Mouse (Mus musculus) midbrain, embryonic 13.5 days (tissue): ENCODE measurements around the gene Phb. TPM values are rescaled to one million over a fixed set of nuclear protein-coding genes. Genes with fewer than 3 reads are reported as not detected.

Experiments
- ATAC-seq: fragments of 200-750 bp; cut with Nextera tagmentation; 2 replicates; pipeline ENCODE4 v1.8.0; 2017; ENCODE audit warnings: mild to moderate bottlenecking, moderate TSS enrichment, moderate library complexity
- H3K27ac ChIP-seq: fragments of 300-500 bp; sonication (generic); 2 replicates; pipeline ENCODE4 v1.5.1; 2015; ENCODE audit warnings: inconsistent platforms, mild to moderate bottlenecking, moderate library complexity
- H3K27me3 ChIP-seq: fragments of 300-500 bp; sonication (generic); 2 replicates; pipeline ENCODE4 v1.6.1; 2015; ENCODE audit warnings: mild to moderate bottlenecking, inconsistent platforms
- H3K36me3 ChIP-seq: fragments of 300-500 bp; sonication (generic); 2 replicates; pipeline ENCODE4 v1.6.1; 2015; ENCODE audit warnings: mild to moderate bottlenecking, inconsistent platforms
- H3K4me1 ChIP-seq: fragments of 300-500 bp; sonication (generic); replicated peaks from 2 replicates; pipeline ENCODE4 v1.6.1; 2015; ENCODE audit warnings: inconsistent platforms
- H3K4me2 ChIP-seq: fragments of 300-500 bp; sonication (generic); replicated peaks from 2 replicates; pipeline ENCODE4 v1.6.1; 2015; ENCODE audit warnings: moderate library complexity, mild to moderate bottlenecking, inconsistent platforms
- H3K4me3 ChIP-seq: fragments of 300-500 bp; sonication (generic); replicated peaks from 2 replicates; pipeline ENCODE4 v1.5.1; 2015; ENCODE audit warnings: mild to moderate bottlenecking, inconsistent platforms
- H3K9ac ChIP-seq: fragments of 300-500 bp; sonication (generic); replicated peaks from 2 replicates; pipeline ENCODE4 v1.6.1; 2015; ENCODE audit warnings: mild to moderate bottlenecking, inconsistent platforms
- H3K9me3 ChIP-seq: fragments of 300-500 bp; sonication (generic); 2 replicates; pipeline ENCODE4 v1.6.1; 2016; ENCODE audit warnings: mild to moderate bottlenecking, inconsistent platforms
- WGBS: fragments of 180-500 bp; shearing (Covaris S2); methylation state at CpG from one replicate; pipeline ENCODE4 v1.1.7; 2015; 5-methylcytosine and 5-hydroxymethylcytosine counted together
- polyA plus RNA-seq: library from polyadenylated mRNA; unstranded; fragments of >200 nt; fragmentation: Nextera tagmentation; extraction: Ambion mirVana; gene quantifications from 2 replicates; pipeline ENCODE4 v1.2.1, GENCODE M21; 2015

Phb gene
- polyA plus RNA-seq, 1 experiment from 2014 or later, result 168 TPM

DNA sequence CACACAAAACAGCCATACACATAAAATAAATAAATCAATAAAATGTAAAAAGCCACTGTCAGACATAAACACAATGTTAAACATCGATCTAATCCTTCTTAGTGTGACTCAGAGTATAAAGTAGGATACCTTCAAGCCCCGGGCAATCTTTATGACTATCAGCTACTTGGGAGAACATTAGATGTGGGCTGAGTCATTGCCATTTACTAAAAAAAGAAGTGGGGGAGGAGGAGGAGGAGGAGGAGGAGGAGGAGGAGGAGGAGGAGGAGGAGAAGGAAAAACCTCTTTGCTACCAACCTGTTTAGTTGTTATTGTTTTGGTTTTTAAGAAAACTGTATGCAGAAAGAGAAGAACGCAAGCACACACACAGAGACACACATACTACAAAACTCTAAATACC lies 22.8 kb downstream of the Phb start:
- H3K9me3 ChIP-seq, result no peaks in the 10 kb centered on the region
- no peaks in the 10 kb centered on the region for H3K36me3 ChIP-seq
- no peaks in the 10 kb centered on the region for H3K27me3 ChIP-seq
- H3K4me1 ChIP-seq, result no peaks in the 10 kb centered on the region
- H3K4me3 ChIP-seq, result no peak overlapping the region
- no peak for ATAC-seq
- no peak overlapping the region for H3K27ac ChIP-seq
- no peak overlapping the region for H3K4me2 ChIP-seq
- no peak overlapping the region for H3K9ac ChIP-seq
- 90% methylated on average over 3 of the region's 3 CpGs for WGBS

DNA sequence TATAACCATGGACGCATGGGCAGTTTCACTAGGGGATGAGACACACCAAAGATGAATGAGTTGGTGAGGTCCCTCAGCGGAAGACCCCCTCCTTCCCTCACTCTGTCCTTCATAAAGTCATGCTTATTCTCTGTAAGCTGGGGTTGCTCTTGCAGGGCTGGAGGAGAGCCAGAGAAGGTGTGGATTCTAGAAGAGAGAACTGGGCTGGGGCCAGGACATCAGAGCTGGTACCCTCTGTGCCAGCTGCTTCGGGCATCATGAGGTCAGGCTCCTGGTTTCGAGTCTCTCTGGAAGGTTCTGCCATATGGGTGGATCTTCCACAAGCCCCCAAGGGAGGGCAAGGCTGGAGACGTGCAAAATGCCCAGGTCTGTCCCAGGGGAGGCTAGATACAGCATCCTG lies 31.8 kb downstream of the Phb start:
- H3K9me3 ChIP-seq, result no peaks in the 10 kb centered on the region
- no peaks in the 10 kb centered on the region for H3K27me3 ChIP-seq
- no peak overlapping the region for H3K4me3 ChIP-seq
- H3K36me3 ChIP-seq, result no peaks in the 10 kb centered on the region
- H3K9ac ChIP-seq, result no peak overlapping the region
- 82% methylated on average over 5 of the region's 5 CpGs for WGBS
- H3K27ac ChIP-seq, result no peak overlapping the region
- H3K4me2 ChIP-seq, result no peak overlapping the region
- ATAC-seq, result no peak
- H3K4me1 ChIP-seq, result no peaks in the 10 kb centered on the region

GRCm38 (mm10) chr11:95700778-95701739 lies 34.3 kb downstream of the Phb start:
- WGBS, result 94% methylated on average over 13 of the region's 13 CpGs
- no peaks in the 10 kb centered on the region for H3K9me3 ChIP-seq
- no peaks in the 10 kb centered on the region for H3K36me3 ChIP-seq
- no peak overlapping the region for H3K4me3 ChIP-seq
- no peak overlapping the region for H3K4me2 ChIP-seq
- ATAC-seq, result no peak
- no peak overlapping the region for H3K27ac ChIP-seq
- H3K27me3 ChIP-seq, result no peaks in the 10 kb centered on the region
- no peaks in the 10 kb centered on the region for H3K4me1 ChIP-seq
- H3K9ac ChIP-seq, result no peak overlapping the region

DNA sequence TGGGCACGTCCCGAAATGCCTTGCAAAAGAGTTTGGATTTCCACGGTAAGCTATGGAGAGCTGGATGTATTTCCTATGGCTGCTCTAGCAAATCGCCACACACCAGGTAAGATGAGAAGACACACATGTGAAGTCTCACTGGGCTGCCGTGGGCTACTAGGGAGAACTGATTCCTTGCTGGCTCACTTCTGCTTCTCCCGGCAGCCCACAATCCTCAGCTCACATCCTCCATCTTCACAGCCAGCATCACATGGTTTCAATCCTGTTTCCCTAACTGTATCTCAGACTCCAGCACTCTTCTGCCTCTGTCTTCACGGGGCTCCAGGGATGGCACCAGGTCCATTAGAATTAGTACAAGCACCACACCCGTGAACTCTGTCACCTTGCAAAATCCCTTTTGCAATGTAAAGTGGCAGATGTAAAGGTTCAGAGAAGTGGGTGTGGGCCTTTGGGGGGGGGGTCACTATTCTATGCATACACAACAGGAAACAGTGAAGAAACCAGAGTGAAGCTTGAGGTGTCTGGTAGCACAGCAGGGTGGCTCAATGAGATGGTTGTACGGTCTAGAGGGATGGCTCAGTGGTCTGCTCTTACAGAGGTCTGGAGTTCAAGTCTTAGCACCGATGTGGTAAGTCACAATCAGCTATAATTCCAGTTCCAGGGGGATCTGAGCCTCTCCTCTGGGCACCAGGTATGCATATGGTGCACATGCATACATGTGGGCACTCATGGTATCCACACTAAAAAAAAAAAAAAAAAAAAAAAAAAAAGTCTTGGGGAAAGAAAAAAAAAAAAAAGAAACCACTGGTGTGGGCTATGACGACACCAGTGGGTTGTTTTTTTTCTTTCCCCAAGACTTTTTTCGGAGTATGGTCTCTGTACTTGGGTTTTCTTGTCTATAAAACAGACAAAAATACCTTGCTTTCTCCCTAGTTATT lies 37.5 kb downstream of the Phb start:
- Histone ChIP-seq H3K36me3 (no peaks in the 10 kb centered on the region), H3K9ac (no peak overlapping the region), H3K4me3 (no peak overlapping the region), H3K4me1 (no peaks in the 10 kb centered on the region), H3K4me2 (no peak overlapping the region), H3K27me3 (no peaks in the 10 kb centered on the region), H3K27ac (no peak overlapping the region), H3K9me3 (no peaks in the 10 kb centered on the region)
- no peak for ATAC-seq
- WGBS, result 91% methylated on average over 12 of the region's 12 CpGs

DNA sequence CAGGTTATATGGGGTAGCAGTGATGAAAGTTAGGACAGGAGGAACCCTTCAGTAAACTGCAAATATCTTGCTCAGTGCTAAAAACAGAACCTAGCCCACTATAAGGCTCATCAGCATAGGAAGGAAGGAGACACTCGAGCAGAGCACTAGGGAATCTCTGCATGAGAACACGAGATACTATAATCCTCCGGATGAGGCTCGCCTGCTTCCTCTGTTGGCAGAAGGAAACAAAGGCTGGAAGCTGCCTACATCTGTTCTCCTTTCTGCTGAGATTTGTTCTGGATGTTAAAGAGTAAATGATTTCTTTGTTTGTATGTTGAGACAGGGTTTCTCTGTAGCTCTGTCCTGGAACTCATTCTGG lies 38.2 kb downstream of the Phb start:
- 60% methylated on average over 4 of the region's 4 CpGs for WGBS

GRCm38 (mm10) chr11:95709534-95710040 lies 42.8 kb downstream of the Phb start:
- no peaks in the 10 kb centered on the region for H3K9me3 ChIP-seq
- H3K4me3 ChIP-seq, result no peak overlapping the region
- WGBS, result 94% methylated on average over 6 of the region's 6 CpGs
- ATAC-seq, result no peak
- no peaks in the 10 kb centered on the region for H3K27me3 ChIP-seq
- H3K9ac ChIP-seq, result no peak overlapping the region
- H3K27ac ChIP-seq, result no peak overlapping the region
- peaks cover 11% of the 10 kb centered on the region for H3K4me1 ChIP-seq
- H3K36me3 ChIP-seq, result no peaks in the 10 kb centered on the region
- H3K4me2 ChIP-seq, result no peak overlapping the region

More for the DNA sequence above, 38.2 kb downstream of the Phb start:
- no peak for ATAC-seq
- Histone ChIP-seq H3K4me2 (no peak overlapping the region), H3K27ac (no peak overlapping the region), H3K9me3 (no peaks in the 10 kb centered on the region), H3K4me1 (no peaks in the 10 kb centered on the region), H3K27me3 (no peaks in the 10 kb centered on the region), H3K9ac (no peak overlapping the region), H3K36me3 (no peaks in the 10 kb centered on the region), H3K4me3 (no peak overlapping the region)

GRCm38 (mm10) chr11:95710478-95710877 lies 43.7 kb downstream of the Phb start:
- WGBS, result 83% methylated on average over 7 of the region's 7 CpGs
- Histone ChIP-seq H3K36me3 (no peaks in the 10 kb centered on the region), H3K27me3 (no peaks in the 10 kb centered on the region), H3K4me2 (no peak overlapping the region), H3K4me1 (peaks cover 20% of the 10 kb centered on the region), H3K9me3 (no peaks in the 10 kb centered on the region), H3K9ac (no peak overlapping the region), H3K4me3 (no peak overlapping the region), H3K27ac (no peak overlapping the region)
- no peak for ATAC-seq

DNA sequence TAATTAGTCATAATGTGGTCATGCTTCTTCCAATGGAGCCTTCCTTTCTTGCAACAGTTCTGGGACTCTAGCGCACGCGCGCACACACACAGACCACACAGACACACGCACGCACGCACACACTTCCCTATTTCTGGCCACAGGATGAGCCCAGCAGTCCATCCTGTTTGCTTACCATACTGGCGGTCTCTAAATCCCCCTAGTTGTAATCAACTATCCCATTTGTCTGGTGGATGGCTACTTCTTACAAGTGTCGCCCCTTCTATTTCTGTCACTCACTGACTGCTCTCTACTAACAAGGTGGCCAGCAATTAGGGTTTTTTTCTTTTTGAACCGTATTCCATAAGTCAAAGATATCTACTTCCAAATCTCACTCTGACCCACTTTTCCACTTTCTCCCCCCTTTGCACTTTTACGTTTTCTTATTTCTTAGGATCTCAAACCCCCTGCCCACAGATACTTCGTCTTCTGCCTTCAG lies 45.4 kb downstream of the Phb start:
- H3K9ac ChIP-seq, result peak overlapping the region; percentile 98
- peak overlapping the region; percentile 98 for H3K27ac ChIP-seq
- H3K4me1 ChIP-seq, result peaks cover 33% of the 10 kb centered on the region
- no peaks in the 10 kb centered on the region for H3K9me3 ChIP-seq
- ATAC-seq, result peak; percentile 37
- no peaks in the 10 kb centered on the region for H3K27me3 ChIP-seq
- no peaks in the 10 kb centered on the region for H3K36me3 ChIP-seq
- H3K4me3 ChIP-seq, result peak overlapping the region; percentile 95
- peak overlapping the region; percentile 88 for H3K4me2 ChIP-seq
- 35% methylated on average over 12 of the region's 12 CpGs for WGBS

DNA sequence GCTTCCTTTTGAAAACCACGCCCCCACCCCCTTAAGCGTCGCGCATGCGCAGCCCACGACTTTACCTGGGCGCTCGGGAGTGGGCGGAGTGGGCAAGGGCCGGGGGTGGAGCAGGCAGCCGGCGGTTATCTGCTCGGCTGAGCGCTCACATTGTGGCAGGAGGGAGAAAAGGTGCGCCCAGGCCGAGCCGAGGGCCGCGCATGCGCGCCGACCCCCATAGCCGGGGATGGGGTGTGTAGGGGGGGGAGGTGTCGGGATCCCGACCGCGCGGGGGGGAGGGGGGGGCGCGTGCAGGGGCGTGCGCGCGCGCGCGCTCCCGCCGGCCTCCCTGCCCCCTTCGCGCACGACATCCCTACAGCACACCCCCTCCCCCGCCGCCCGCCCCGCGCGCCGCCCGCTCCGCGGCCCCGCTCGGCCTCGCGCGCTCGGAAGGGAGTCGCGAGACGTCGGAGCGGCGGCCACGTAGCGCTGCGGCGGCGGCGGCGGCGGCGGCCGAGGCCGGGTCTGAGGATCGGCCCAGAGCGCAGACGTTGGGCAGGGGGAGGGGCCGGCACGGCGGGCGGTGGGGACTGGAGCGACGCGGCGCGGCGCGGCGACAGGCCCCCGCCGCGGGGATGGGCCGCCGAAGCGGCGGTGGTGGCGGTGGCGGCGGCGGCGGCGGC lies 45.9 kb downstream of the Phb start, which contains the start of gene Zfp652:
TSS of gene Zfp652 (plus strand) at position 111 of the 662 bp plus-strand sequence.
- H3K4me3 ChIP-seq, result peak within 1 kb of the TSS; percentile 95
- no peaks in the 10 kb centered on the region for H3K9me3 ChIP-seq
- H3K27ac ChIP-seq, result peak within 1 kb of the TSS; percentile 98
- H3K9ac ChIP-seq, result peak within 1 kb of the TSS; percentile 98
- no peaks in the 10 kb centered on the region for H3K36me3 ChIP-seq
- ATAC-seq, result peak; percentile 89
- WGBS, result under 1% methylated on average over 22 of the region's 103 CpGs
- peaks cover 36% of the 10 kb centered on the region for H3K4me1 ChIP-seq
- H3K4me2 ChIP-seq, result peak within 1 kb of the TSS; percentile 88
- no peaks in the 10 kb centered on the region for H3K27me3 ChIP-seq

DNA sequence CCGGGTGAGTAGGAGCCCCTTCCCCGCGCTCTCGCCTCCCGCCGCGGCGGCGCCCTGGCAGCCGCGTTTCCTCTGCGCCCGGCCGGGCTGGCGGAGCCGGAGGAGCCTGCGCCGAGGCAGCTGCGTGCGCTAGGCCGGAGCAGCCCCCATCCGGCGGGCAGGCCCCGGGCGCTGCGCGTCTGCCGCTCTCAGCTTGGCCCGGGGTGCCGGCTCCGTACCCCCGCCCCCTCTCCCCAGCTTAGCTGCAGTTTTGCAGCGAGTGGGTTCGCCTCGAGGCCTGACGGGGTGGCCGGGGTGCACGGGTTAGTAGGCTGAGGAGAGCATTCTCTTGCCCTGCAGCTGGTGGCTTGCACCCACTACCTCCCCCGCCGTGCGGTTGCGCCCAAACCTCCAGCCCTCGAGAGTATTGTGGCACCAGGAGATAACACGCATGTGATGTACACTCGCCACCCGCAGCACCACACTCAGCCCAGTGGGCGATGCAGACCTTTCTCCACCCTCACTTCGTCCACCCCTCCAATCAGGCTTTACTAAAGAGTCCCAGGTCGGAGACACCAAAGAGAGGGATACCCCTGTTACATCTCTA lies 46.6 kb downstream of the Phb start:
- Histone ChIP-seq H3K27me3 (no peaks in the 10 kb centered on the region), H3K4me1 (peaks cover 36% of the 10 kb centered on the region), H3K4me3 (peak overlapping the region; percentile 95), H3K9ac (peak overlapping the region; percentile 98), H3K4me2 (peak overlapping the region; percentile 88), H3K36me3 (no peaks in the 10 kb centered on the region), H3K9me3 (no peaks in the 10 kb centered on the region), H3K27ac (peak overlapping the region; percentile 98)
- peak; percentile 77 for ATAC-seq
- under 1% methylated on average over 22 of the region's 49 CpGs for WGBS

GRCm38 (mm10) chr11:95713811-95714241 lies 47.1 kb downstream of the Phb start:
- Histone ChIP-seq H3K27me3 (no peaks in the 10 kb centered on the region), H3K9ac (peak overlapping the region; percentile 98), H3K9me3 (no peaks in the 10 kb centered on the region), H3K36me3 (no peaks in the 10 kb centered on the region), H3K4me2 (peak overlapping the region; percentile 88), H3K4me3 (peak overlapping the region; percentile 95), H3K27ac (peak overlapping the region; percentile 98), H3K4me1 (peaks cover 36% of the 10 kb centered on the region)
- ATAC-seq, result 0 out of 2 replicates have a peak, but pooled peaks have one; percentile 18
- whole genome bisulfite sequencing, result 0% methylated on average over 13 of the region's 13 CpGs
